Mouse (Mus musculus) midbrain, embryonic 12.5 days (tissue): ENCODE measurements at regions not wholly inside any gene's neighbourhood (a gene's known extent, or its start where the extent isn't known, plus 50 kb on each side); places are given as distances from the start of the nearest gene placed in this dataset.
A peak's percentile ranks its signal among the peaks of the same experiment; 100 is the strongest.

Experiments
- ATAC-seq: fragments of 200-750 bp; cut with Nextera tagmentation; 2 replicates; pipeline ENCODE4 v1.8.0; 2017; ENCODE audit warnings: low read depth, moderate TSS enrichment, moderate library complexity; ENCODE audit not compliant: low FRiP score
- H3K27ac ChIP-seq: fragments of 300-500 bp; sonication (generic); replicated peaks from 2 replicates; pipeline ENCODE4 v1.5.1; 2016; ENCODE audit warnings: mild to moderate bottlenecking
- H3K27me3 ChIP-seq: fragments of 300-500 bp; sonication (generic); 2 replicates; pipeline ENCODE4 v1.6.1; 2016; ENCODE audit warnings: mild to moderate bottlenecking
- H3K36me3 ChIP-seq: fragments of 300-500 bp; sonication (generic); 2 replicates; pipeline ENCODE4 v1.6.1; 2016
- H3K4me1 ChIP-seq: fragments of 300-500 bp; sonication (generic); 2 replicates; pipeline ENCODE4 v1.6.1; 2016
- H3K4me2 ChIP-seq: fragments of 300-500 bp; sonication (generic); replicated peaks from 2 replicates; pipeline ENCODE4 v1.6.1; 2016; ENCODE audit warnings: mild to moderate bottlenecking, moderate library complexity
- H3K4me3 ChIP-seq: fragments of 300-500 bp; sonication (generic); 2 replicates; pipeline ENCODE4 v1.5.1; 2016; ENCODE audit warnings: mild to moderate bottlenecking
- H3K9ac ChIP-seq: fragments of 300-500 bp; sonication (generic); replicated peaks from 2 replicates; pipeline ENCODE4 v1.6.1; 2016; ENCODE audit warnings: mild to moderate bottlenecking, moderate library complexity
- H3K9me3 ChIP-seq: fragments of 300-500 bp; sonication (generic); 2 replicates; pipeline ENCODE4 v1.6.1; 2016; ENCODE audit warnings: mild to moderate bottlenecking
- WGBS: fragments of 180-500 bp; shearing (Covaris S2); methylation state at CpG from one replicate; pipeline ENCODE4 v1.1.7; 2016; 5-methylcytosine and 5-hydroxymethylcytosine counted together

DNA sequence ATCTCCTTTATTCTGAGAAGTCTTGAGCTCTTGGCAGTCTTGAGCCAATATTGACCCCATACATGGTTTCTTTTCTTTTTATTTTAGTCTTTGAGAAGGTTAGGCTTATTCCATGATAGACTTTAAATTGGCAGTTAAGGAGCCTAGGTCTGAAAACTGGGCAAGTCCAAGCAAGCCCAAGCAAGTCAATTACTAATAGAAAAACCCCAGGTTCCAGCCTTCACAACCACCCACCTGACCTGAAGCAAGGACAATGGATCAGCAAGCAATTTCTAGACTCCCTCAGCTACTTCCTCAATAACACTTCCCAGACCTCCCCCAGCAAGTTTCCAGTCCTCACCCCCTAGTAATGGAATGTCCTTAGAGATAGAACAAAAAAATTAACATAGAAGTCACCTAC is 279.9 kb downstream of the Arl4a start:
- Histone ChIP-seq H3K36me3 (no peaks in the 10 kb centered on the region), H3K9ac (no peak overlapping the region), H3K4me2 (no peak overlapping the region), H3K9me3 (no peaks in the 10 kb centered on the region), H3K4me3 (no peak overlapping the region), H3K27me3 (no peaks in the 10 kb centered on the region), H3K27ac (no peak overlapping the region), H3K4me1 (no peaks in the 10 kb centered on the region)
- no peak for ATAC-seq

- Histone ChIP-seq H3K4me2 (no peak overlapping the region), H3K36me3 (no peaks in the 10 kb centered on the region), H3K27me3 (no peaks in the 10 kb centered on the region), H3K4me3 (no peak overlapping the region), H3K27ac (no peak overlapping the region), H3K4me1 (no peaks in the 10 kb centered on the region), H3K9ac (no peak overlapping the region), H3K9me3 (no peaks in the 10 kb centered on the region)
- WGBS, result 91% methylated on average over 5 of the region's 5 CpGs
- no peak for ATAC-seq
Observed at GRCm38 (mm10) chr12:39751850-39752249, 286.0 kb downstream of the Arl4a start.

- peaks cover 11% of the 10 kb centered on the region for H3K4me1 ChIP-seq
- WGBS, result 37% methylated on average over 11 of the region's 11 CpGs
- peak overlapping the region; percentile 58; the same call in 1 of the 2 replicates for H3K27ac ChIP-seq
- no peak overlapping the region for H3K4me3 ChIP-seq
- H3K36me3 ChIP-seq, result no peaks in the 10 kb centered on the region
- H3K9ac ChIP-seq, result no peak overlapping the region
- ATAC-seq, result peak; percentile 72
- no peaks in the 10 kb centered on the region for H3K9me3 ChIP-seq
- H3K4me2 ChIP-seq, result no peak overlapping the region
- no peaks in the 10 kb centered on the region for H3K27me3 ChIP-seq
Observed at GRCm38 (mm10) chr12:39742156-39743063, 295.4 kb downstream of the Arl4a start.

GRCm38 (mm10) chr12:39741051-39741847 is 296.6 kb downstream of the Arl4a start:
- H3K4me1 ChIP-seq, result peaks cover 12% of the 10 kb centered on the region
- no peak overlapping the region for H3K4me2 ChIP-seq
- 8% methylated on average over 13 of the region's 13 CpGs for WGBS
- no peak overlapping the region for H3K9ac ChIP-seq
- H3K9me3 ChIP-seq, result no peaks in the 10 kb centered on the region
- no peak overlapping the region for H3K4me3 ChIP-seq
- no peak overlapping the region for H3K27ac ChIP-seq
- no peaks in the 10 kb centered on the region for H3K36me3 ChIP-seq
- ATAC-seq, result no peak
- H3K27me3 ChIP-seq, result no peaks in the 10 kb centered on the region

GRCm38 (mm10) chr12:39736966-39737365 is 300.9 kb downstream of the Arl4a start:
- no peak for ATAC-seq
- no peak overlapping the region for H3K9ac ChIP-seq
- H3K9me3 ChIP-seq, result no peaks in the 10 kb centered on the region
- peak overlapping the region; percentile 50; the same call in 1 of the 2 replicates for H3K27ac ChIP-seq
- no peak overlapping the region for H3K4me2 ChIP-seq
- H3K4me3 ChIP-seq, result no peak overlapping the region
- 78% methylated on average over 3 of the region's 3 CpGs for WGBS
- H3K36me3 ChIP-seq, result no peaks in the 10 kb centered on the region
- peaks cover 17% of the 10 kb centered on the region for H3K4me1 ChIP-seq
- no peaks in the 10 kb centered on the region for H3K27me3 ChIP-seq

GRCm38 (mm10) chr12:39736097-39736920 is 301.5 kb downstream of the Arl4a start:
- Histone ChIP-seq H3K4me2 (no peak overlapping the region), H3K9me3 (no peaks in the 10 kb centered on the region), H3K9ac (no peak overlapping the region), H3K4me3 (no peak overlapping the region), H3K36me3 (no peaks in the 10 kb centered on the region), H3K4me1 (peaks cover 15% of the 10 kb centered on the region), H3K27me3 (no peaks in the 10 kb centered on the region), H3K27ac (peak overlapping the region; percentile 50)
- WGBS, result 41% methylated on average over 9 of the region's 9 CpGs
- peak; percentile 74 for ATAC-seq

DNA sequence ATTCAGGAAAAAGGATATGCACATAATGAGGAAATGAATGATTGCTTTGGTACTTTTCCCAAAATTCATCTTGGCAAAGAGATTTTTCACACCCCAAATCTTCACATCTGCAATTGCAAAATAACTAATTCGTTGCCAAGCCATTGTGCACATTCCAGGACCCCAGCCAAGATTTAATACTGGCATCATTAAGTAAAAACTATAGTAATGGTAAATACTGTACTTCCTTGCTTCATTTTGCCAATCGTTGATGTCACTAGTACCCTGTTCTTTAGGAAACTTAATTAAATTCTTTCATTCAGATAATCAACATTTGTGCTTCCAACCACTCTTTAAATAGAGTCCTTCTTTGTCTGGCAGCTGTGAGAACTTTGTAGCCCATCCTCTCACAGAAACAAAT is 303.6 kb downstream of the Arl4a start:
- H3K27ac ChIP-seq, result no peak overlapping the region
- ATAC-seq, result no peak
- WGBS, result 43% methylated on average over 2 of the region's 2 CpGs

DNA sequence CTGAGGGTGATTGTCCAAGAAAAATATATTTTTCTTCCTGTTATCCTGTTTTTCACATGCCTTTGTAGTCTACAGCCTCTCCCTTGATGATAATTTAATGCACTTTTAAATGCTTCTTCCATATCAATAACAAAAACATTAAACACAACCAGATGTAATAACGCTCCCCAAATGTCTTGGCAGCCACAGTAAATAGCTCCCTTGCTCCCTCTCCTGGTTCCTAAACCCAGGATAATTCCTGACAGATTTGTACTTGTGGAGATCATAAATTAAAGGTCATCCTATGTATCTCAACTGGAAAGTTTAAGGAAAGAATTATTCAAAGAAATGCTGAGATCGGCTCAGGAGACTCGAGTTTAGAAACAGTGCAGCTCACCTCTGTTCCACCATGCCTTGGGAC is 306.6 kb downstream of the Arl4a start:
- no peak for ATAC-seq
- no peak overlapping the region for H3K4me2 ChIP-seq
- no peaks in the 10 kb centered on the region for H3K36me3 ChIP-seq
- 75% methylated on average over 3 of the region's 3 CpGs for WGBS
- H3K9me3 ChIP-seq, result no peaks in the 10 kb centered on the region
- H3K27me3 ChIP-seq, result no peaks in the 10 kb centered on the region
- no peak overlapping the region for H3K27ac ChIP-seq
- H3K4me3 ChIP-seq, result no peak overlapping the region
- H3K9ac ChIP-seq, result no peak overlapping the region
- H3K4me1 ChIP-seq, result peaks cover 10% of the 10 kb centered on the region; the same call in 1 of the 2 replicates

More for the DNA sequence above, 303.6 kb downstream of the Arl4a start:
- Histone ChIP-seq H3K27me3 (no peaks in the 10 kb centered on the region), H3K4me3 (no peak overlapping the region), H3K4me1 (peaks cover 12% of the 10 kb centered on the region; the same call in 1 of the 2 replicates), H3K4me2 (no peak overlapping the region), H3K36me3 (no peaks in the 10 kb centered on the region), H3K9me3 (no peaks in the 10 kb centered on the region), H3K9ac (no peak overlapping the region)

GRCm38 (mm10) chr12:39729255-39729654 is 308.6 kb downstream of the Arl4a start:
- no peak for ATAC-seq
- Histone ChIP-seq H3K4me2 (no peak overlapping the region), H3K36me3 (no peaks in the 10 kb centered on the region), H3K27ac (no peak overlapping the region), H3K9me3 (no peaks in the 10 kb centered on the region), H3K27me3 (no peaks in the 10 kb centered on the region), H3K4me1 (peaks cover under 1% of the 10 kb centered on the region; the same call in 1 of the 2 replicates), H3K4me3 (no peak overlapping the region), H3K9ac (no peak overlapping the region)
- 87% methylated on average over 2 of the region's 2 CpGs for WGBS

DNA sequence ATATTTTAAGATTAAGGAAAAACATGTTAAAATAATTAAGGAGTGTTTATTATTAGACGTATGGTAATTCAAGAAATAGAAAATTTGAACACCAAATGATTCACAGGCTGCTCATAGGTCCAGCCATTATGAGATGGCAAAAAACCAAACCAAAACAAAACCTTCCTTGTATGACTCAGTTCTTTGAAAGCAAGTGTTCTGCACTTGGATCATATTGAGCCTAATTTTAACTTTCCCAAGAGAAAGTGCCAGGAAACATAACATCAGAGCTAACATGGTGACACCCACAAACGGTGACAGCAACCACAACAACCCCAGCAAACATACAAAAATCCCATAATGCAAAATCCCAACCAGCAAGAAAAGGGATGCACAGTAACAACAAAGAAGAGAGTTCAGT is 313.7 kb downstream of the Arl4a start:
- H3K27me3 ChIP-seq, result no peaks in the 10 kb centered on the region
- no peaks in the 10 kb centered on the region for H3K4me1 ChIP-seq
- ATAC-seq, result no peak
- no peak overlapping the region for H3K27ac ChIP-seq
- no peak overlapping the region for H3K4me3 ChIP-seq
- no peaks in the 10 kb centered on the region for H3K9me3 ChIP-seq
- H3K9ac ChIP-seq, result no peak overlapping the region
- no peaks in the 10 kb centered on the region for H3K36me3 ChIP-seq
- 96% methylated on average over 2 of the region's 2 CpGs for WGBS
- H3K4me2 ChIP-seq, result no peak overlapping the region

DNA sequence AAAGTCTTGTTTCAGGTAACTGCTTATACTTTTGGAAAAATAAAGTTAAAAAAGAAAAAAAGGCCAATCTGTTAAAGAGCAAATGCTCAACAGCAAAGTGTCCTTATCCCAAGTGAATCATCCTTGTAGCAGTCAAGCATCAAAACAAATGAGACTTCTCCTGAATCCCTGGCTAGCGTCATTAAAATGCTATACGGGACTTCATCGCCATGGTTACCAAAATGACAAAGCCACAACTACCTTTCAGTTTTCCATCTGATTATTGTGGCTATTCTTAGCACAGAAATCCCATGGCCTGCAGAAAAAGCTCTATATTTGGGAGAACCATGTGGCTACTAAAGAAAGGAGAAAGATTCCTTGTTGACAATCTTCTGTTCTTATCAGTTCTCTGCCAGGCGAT is 322.7 kb downstream of the Arl4a start:
- Histone ChIP-seq H3K4me1 (peaks cover 13% of the 10 kb centered on the region), H3K36me3 (no peaks in the 10 kb centered on the region), H3K4me3 (no peak overlapping the region), H3K9ac (no peak overlapping the region), H3K27me3 (no peaks in the 10 kb centered on the region), H3K4me2 (peak overlapping the region; percentile 35; the same call in 1 of the 2 replicates), H3K27ac (peak overlapping the region; percentile 72), H3K9me3 (no peaks in the 10 kb centered on the region)
- peak; percentile 75 for ATAC-seq
- 23% methylated on average over 4 of the region's 4 CpGs for WGBS
